Mouse (Mus musculus): ENCODE results near the gene Rhox4f.
"Not testable (repeated sequence)": the region's sequence is repeated elsewhere in the genome, so short reads cannot be mapped to it uniquely, and the experiment has no call there.

The Rhox4f gene

DNA sequence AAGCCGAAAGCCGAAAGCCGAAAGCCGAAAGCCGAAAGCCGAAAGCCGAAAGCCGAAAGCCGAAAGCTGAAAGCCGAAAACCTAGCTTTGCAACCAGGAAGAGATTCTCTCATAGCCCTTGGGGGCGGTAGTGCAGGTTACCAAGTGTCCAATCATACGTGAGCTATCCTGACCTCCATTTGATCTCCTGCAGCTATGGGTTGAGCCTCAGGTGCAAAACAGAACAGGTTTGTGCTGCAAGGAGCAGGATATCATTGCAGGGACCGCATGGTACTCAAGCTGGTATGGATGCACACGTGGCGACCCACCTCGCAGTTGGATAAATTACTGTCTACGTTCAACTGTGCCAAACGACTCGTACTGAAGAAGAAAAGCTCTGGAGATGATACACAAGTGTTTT, at the start of gene Rhox4f:
TSS of gene Rhox4f (minus strand) at position 101 of the 400 bp plus-strand sequence.
- DNase-seq (ENCODE audit: low spot score in 2 of 2) = not testable (repeated sequence)

DNA sequence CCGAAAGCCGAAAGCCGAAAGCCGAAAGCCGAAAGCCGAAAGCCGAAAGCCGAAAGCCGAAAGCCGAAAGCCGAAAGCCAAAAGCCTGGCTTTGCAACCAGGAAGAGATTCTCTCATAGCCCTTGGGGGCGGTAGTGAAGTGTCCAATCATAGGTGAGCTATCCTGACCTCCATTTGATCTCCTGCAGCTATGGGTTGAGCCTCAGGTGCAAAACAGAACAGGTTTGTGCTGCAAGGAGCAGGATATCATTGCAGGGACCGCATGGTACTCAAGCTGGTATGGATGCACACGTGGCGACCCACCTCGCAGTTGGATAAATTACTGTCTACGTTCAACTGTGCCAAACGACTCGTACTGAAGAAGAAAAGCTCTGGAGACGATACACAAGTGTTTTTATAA, 43.7 kb upstream of the Rhox4f start, which contains the start of gene Rhox4g:
TSS of gene Rhox4g (minus strand) at position 101 of the 400 bp plus-strand sequence.
- DNase-seq (ENCODE audit: low spot score in 2 of 2) = not testable (repeated sequence)

DNA sequence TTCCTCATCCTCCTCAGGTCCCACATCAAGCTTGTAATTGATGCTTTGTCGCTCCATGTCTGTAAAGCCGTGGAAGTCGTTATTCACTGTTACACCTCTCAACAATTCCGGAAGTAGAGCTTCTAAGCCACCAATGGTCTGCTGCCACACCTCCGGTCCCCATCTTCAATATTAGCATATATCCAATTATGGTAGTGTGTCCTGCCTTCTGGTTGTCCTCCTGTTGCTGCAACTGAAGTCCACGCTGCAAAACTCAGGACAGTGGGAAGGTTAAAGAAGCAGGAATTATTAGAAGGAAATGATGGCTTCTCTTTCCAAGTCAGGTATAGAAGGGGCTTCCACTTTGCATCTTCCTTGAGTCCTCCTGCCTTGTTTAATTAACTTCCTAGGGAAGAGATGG, 35.9 kb upstream of the Rhox4f start, which contains the start of gene Rhox2g:
TSS of gene Rhox2g (minus strand) at position 101 of the 400 bp plus-strand sequence.
- DNase-seq (ENCODE audit: low spot score in 2 of 2) = not testable (repeated sequence)

DNA sequence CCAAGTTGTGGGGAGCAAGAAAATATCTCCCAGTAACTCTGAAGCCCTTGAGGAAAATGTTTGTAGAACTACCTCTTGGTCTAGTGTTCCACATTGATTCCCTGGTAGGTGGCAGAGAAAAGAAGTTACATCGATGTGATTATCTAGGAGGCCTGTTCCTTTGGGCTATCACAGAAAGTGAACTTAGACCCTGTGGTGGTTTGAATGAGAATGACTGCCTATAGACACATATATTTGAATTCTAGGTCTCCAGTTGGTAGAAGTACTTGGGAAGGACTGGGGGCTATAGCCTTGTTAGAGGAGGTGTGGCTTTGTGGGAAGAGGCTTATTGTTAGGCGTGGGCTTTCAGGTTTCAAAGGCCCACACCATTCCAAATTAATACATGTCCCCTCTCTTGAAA, 21.0 kb upstream of the Rhox4f start, which contains the start of gene Rhox3g:
TSS of gene Rhox3g (minus strand) at position 101 of the 400 bp plus-strand sequence.
- DNase-seq (ENCODE audit: low spot score in 2 of 2) = not testable (repeated sequence)

DNA sequence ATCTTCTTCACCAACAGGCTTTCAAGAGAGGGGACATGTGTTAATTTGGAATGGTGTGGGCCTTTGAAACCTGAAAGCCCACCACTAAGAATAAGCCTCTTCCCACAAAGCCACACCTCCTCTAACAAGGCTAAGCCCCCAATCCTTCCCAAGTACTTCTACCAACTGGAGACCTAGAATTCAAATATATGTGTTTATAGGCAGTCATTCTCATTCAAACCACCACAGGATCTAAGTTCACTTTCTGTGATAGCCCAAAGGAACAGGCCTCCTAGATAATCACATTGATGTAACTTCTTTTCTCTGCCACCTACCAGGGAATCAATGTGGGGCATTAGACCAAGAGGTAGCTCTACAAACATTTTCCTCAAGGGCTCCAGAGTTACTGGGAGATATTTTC, 26.8 kb downstream of the Rhox4f start, which contains the start of gene Rhox3f:
TSS of gene Rhox3f (plus strand) at position 301 of the 400 bp plus-strand sequence.
- DNase-seq (ENCODE audit: low spot score in 2 of 2) = not testable (repeated sequence)

DNA sequence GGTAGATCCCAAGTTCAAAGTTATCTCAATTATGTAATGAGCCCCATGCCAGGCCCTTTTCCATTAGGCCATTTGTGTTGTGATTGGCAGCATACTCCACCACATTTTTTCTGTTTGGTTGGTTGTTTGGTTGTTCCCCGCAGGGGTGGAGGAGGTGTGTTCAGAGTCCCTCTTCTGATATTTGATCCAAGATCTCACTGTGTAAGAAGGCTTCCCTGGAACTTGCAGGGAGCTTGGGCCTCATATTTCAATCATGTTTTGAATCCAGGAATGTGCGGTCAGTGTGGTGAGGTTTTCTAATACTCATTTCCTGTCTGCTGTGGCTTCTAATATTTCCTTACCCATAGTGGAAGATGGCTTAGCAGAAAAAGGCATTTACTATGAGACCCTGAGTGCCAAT, 34.9 kb downstream of the Rhox4f start:
- DNase-seq (ENCODE audit: low spot score in 2 of 2) = not testable (repeated sequence)

DNA sequence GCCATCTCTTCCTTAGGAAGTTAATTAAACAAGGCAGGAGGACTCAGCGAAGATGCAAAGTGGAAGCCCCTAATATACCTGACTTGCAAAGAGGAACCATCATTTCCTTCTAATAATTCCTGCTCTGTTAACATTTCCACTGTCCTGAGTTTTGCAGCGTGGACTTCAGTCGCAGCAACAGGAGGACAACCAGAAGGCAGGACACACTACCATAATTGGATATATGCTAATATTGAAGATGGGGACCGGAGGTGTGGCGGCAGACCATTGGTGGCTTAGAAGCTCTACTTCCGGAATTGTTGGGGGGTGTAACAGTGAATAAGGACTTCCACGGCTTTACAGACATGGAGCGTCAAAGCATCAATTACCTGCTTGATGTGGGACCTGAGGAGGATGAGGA, 36.4 kb downstream of the Rhox4f start, which contains the start of gene Rhox2f:
TSS of gene Rhox2f (plus strand) at position 301 of the 400 bp plus-strand sequence.
- not testable (repeated sequence) for DNase-seq (ENCODE audit: low spot score in 2 of 2)

DNA sequence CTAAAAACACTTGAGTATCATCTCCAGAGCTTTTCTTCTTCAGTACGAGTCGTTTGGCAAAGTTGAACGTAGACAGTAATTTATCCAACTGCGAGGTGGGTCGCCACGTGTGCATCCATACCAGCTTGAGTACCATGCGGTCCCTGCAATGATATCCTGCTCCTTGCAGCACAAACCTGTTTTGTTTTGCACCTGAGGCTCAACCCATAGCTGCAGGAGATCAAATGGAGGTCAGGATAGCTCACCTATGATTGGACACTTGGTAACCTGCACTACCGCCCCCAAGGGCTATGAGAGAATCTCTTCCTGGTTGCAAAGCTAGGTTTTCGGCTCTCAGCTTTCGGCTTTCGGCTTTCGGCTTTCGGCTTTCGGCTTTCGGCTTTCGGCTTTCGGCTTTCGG, 50.4 kb downstream of the Rhox4f start, which contains the start of gene Rhox4e:
TSS of gene Rhox4e (plus strand) at position 301 of the 400 bp plus-strand sequence.
- DNase-seq (ENCODE audit: low spot score in 2 of 2) = not testable (repeated sequence)
